ENCODE assay signal across 8 mouse cellular contexts in genomic region chr9:52102060-52102844, GRCm38 (mm10). TPM values are rescaled to one million over a fixed set of nuclear protein-coding genes. Genes with fewer than 3 reads are reported as not detected.
A peak's percentile ranks its signal among the peaks of the same experiment; 100 is the strongest.
DNase-seq lines count a peak whose midpoint lies in the region; ATAC-seq and TF ChIP-seq lines count a peak whose summit lies in the region.
"Had no signal": no experiment of that assay in that cellular context is flagged by ENCODE, and none has a peak within 500 bp of the region (broad histone marks: within the 10 kb centered on the region; RNA-seq: fewer than 3 reads in every experiment).

No protein-coding gene starts in this region.

- DNase-seq in layer of hippocampus, adult 2 months (ENCODE audit: low spot score in 2 of 2), result no peak
- no peak for DNase-seq in layer of hippocampus, adult 18-20 months (ENCODE audit: low spot score in 2 of 2)
- peak; percentile 79 for DNase-seq in adrenal gland, adult 2 months
- peak; percentile 53 for DNase-seq in cerebellum, adult 11-12 months
- peak; percentile 74 for DNase-seq in hindbrain, postnatal 0 days (ENCODE audit: low spot score)
- DNase-seq in urinary bladder, postnatal 14 days (ENCODE audit: low spot score), result no peak
- DNase-seq in spleen, postnatal 10 days (ENCODE audit: low spot score in 2 of 2), result no peak
- DNase-seq: gastrocnemius, postnatal 36 days had no signal

- no peaks in the 10 kb centered on the region for H3K9me3 ChIP-seq in hindbrain, postnatal 0 days (ENCODE audit: low read length)

- no peak overlapping the region for H3K9ac ChIP-seq in hindbrain, postnatal 0 days (replicated peaks; ENCODE audit: low read length)

- no peaks in the 10 kb centered on the region for H3K4me1 ChIP-seq in hindbrain, postnatal 0 days (ENCODE audit: insufficient read depth, low read length)

- H3K36me3 ChIP-seq in hindbrain, postnatal 0 days (ENCODE audit: insufficient read depth, low read length), result no peaks in the 10 kb centered on the region

- peak; percentile 22 for TF ChIP-seq CTCF in layer of hippocampus, adult 2 months (conservative IDR thresholded peaks at IDR 0.05)
- peak; percentile 50 for TF ChIP-seq CTCF in hindbrain, postnatal 0 days (IDR thresholded peaks at IDR 0.05; ENCODE audit: low read depth)

- 50% methylated on average over 13 of the region's 13 CpGs for WGBS in hindbrain, postnatal 0 days

- no peaks in the 10 kb centered on the region for H3K27me3 ChIP-seq in hindbrain, postnatal 0 days (ENCODE audit: insufficient read depth, low read length)

- no peak overlapping the region for H3K27ac ChIP-seq in layer of hippocampus, adult 2 months
- no peak overlapping the region for H3K27ac ChIP-seq in hindbrain, postnatal 0 days

- H3K4me3 ChIP-seq in layer of hippocampus, adult 2 months, result no peak overlapping the region
- no peak overlapping the region for H3K4me3 ChIP-seq in hindbrain, postnatal 0 days (ENCODE audit: low read length)

- H3K4me2 ChIP-seq in hindbrain, postnatal 0 days (ENCODE audit: low read depth, low read length), result no peak overlapping the region

- ATAC-seq in hindbrain, postnatal 0 days, result peak; percentile 57; the same call in 1 of the 2 replicates

RNA-seq across cellular contexts. Expression of gene Rdx, which starts 55.3 kb away (rescaled TPM):
- 10 to 100 TPM; 49.9 to 51.2 TPM for total RNA-seq in layer of hippocampus, adult 2 months (2021)
- 10 to 100 TPM; 48.9 to 49.3 TPM for total RNA-seq in layer of hippocampus, adult 18-20 months (2021)
- total RNA-seq in adrenal gland, adult 2 months (2021), result 100 to 1,000 TPM; 110 to 120 TPM
- polyA plus RNA-seq in adrenal gland, adult 2 months (2012; rRNA removed), result 6.2 and 8.4 TPM in 2 replicates
- 57.1 and 59.3 TPM in 2 replicates for total RNA-seq in hindbrain, postnatal 0 days (2014; rRNA removed)
- polyA plus RNA-seq in hindbrain, postnatal 0 days (2015; fragmentation: Nextera tagmentation; extraction: Ambion mirVana), result 96.2 and 107 TPM in 2 replicates

Comparison
In these comparisons a context has a peak if more than half of its experiments do, and no peak if none do; other contexts are left out.
1. DNase-seq: peak in adrenal gland, adult 2 months (single experiment), cerebellum, adult 11-12 months (single experiment) and hindbrain, postnatal 0 days (single experiment); none in layer of hippocampus, adult 2 months (0 of 2), layer of hippocampus, adult 18-20 months (0 of 2), urinary bladder, postnatal 14 days (single experiment) and spleen, postnatal 10 days (0 of 2).